Mouse (Mus musculus) cerebellum, adult 2 months (tissue): Measurements from ENCODE around the gene AC161166.1. TPM values are rescaled to one million over a fixed set of nuclear protein-coding genes. Genes with fewer than 3 reads are reported as not detected.
A peak's percentile ranks its signal among the peaks of the same experiment; 100 is the strongest.

Experiments
- DNase-seq, 2 experiments: peaks; one replicate each; pipeline ENCODE4 v3.0.0; 2021
- H3K27ac ChIP-seq: fragments of 200-500 bp; 2 replicates; pipeline ENCODE4 v1.5.1; 2012; ENCODE audit warnings: low read length, control low read depth, inconsistent platforms; ENCODE audit not compliant: insufficient read depth
- H3K27me3 ChIP-seq: fragments of 200-500 bp; 2 replicates; pipeline ENCODE4 v1.6.1; 2012; ENCODE audit warnings: inconsistent platforms, mild to moderate bottlenecking, low read length, moderate library complexity; ENCODE audit not compliant: control insufficient read depth, insufficient read depth
- H3K4me1 ChIP-seq: fragments of 200-500 bp; 2 replicates; pipeline ENCODE4 v1.6.1; 2011; ENCODE audit warnings: low read length; ENCODE audit not compliant: control insufficient read depth, insufficient read depth
- H3K4me3 ChIP-seq: fragments of 200-500 bp; replicated peaks from 2 replicates; pipeline ENCODE3; 2011; ENCODE audit warnings: mild to moderate bottlenecking, low read depth, low read length, control low read depth; ENCODE audit not compliant: insufficient read depth
- CTCF ChIP-seq: fragments of 200-500 bp; IDR thresholded peaks from 2 replicates; pipeline ENCODE4 v1.5.1; 2011; ENCODE audit warnings: low read depth, mild to moderate bottlenecking, control low read depth, low read length, moderate library complexity, borderline replicate concordance; ENCODE audit not compliant: insufficient read depth
- POLR2A ChIP-seq: fragments of 200-500 bp; IDR thresholded peaks from 2 replicates; pipeline ENCODE4 v1.6.1; 2011; ENCODE audit warnings: low read length, control low read depth, borderline replicate concordance; ENCODE audit not compliant: insufficient read depth
- WGBS: fragments of 180-500 bp; shearing (Covaris S2); methylation state at CpG from one replicate; pipeline ENCODE4 v1.1.7; 2018; 5-methylcytosine and 5-hydroxymethylcytosine counted together
- polyA plus RNA-seq: library from polyadenylated mRNA; depleted of rRNA; stranded (reverse); fragments of >200 nt; gene quantifications from 2 replicates; pipeline ENCODE4 v1.2.3, GENCODE M21; 2012; rRNA removed

AC161166.1 gene
- polyA plus RNA-seq, 1 experiment: not detected

DNA sequence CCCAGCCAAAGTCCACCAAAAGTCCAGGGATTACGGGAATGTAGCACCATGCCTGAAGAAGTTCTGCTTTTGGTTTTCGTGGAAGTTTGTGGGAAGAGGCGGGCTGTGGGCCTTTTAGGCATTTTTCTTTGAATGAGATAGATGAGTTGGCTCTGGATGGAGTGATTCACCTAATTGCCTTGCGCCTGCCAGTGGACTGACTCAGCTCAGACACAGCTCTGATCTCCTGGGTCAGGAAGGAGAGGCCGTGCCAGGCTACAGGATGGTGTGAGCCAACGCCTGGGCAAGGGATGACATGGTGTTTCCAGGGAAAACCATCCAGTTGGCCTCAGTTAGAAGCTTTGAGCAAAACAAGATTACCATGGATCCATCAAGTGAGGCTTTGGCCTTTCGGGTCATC lies 41.9 kb downstream of the AC161166.1 start:
- H3K4me1 ChIP-seq: peaks cover 17% of the 10 kb centered on the region
- no peak overlapping the region for H3K4me3 ChIP-seq
- H3K27me3 ChIP-seq: no peaks in the 10 kb centered on the region
- WGBS: 23% methylated on average over 7 of the region's 7 CpGs
- TF ChIP-seq CTCF: no peak
- no peak for TF ChIP-seq POLR2A
- H3K27ac ChIP-seq: no peak overlapping the region
- peak; percentile 73 to 89 for DNase-seq

DNA sequence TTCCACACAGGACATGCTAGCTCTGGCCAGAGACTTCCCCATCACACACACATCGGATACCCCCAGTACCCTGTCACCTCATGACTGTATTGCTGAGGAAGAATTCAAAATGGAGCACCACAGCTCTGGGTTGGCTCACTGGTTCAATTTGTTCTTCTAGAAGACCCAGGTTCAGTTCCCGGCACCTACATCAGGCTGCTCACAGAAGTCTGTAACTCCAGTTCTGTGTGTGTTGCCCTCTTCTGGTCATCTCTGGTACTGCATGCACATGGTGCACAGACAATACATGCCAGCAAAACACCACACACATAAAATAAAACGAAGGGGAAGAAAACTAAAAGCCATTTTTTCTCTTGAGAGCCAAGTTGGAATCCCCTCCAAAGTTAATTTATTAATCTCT lies 43.1 kb downstream of the AC161166.1 start:
- TF ChIP-seq CTCF (peak; percentile 15; the same call in 1 of the 2 replicates), POLR2A (no peak)
- H3K4me1 ChIP-seq: peaks cover 9% of the 10 kb centered on the region
- H3K27me3 ChIP-seq: no peaks in the 10 kb centered on the region
- 82% methylated on average over 3 of the region's 3 CpGs for WGBS
- no peak overlapping the region for H3K4me3 ChIP-seq
- no peak overlapping the region for H3K27ac ChIP-seq
- DNase-seq: no peak

DNA sequence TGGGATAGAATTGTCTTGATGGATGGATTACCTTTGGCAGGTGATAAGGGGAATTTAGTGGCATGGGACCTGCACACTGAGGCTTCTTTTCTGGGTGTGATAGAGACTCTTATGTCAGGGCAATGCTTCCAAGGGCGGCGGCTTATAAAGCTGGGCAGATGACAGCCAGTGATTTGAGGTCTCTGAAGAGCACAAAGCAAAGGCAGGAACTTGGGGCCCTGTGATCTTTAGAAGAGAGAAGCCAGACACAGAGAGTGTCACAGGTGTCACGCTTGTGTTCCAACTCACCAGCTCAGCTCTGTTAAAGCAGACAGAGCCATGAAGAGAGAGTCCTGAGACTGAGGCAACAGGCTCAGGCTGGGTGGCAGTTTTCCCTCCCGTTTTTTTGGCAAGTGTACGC lies 44.4 kb downstream of the AC161166.1 start:
- Histone ChIP-seq H3K4me1 (peaks cover 8% of the 10 kb centered on the region; the same call in 1 of the 2 replicates), H3K27me3 (no peaks in the 10 kb centered on the region), H3K27ac (no peak overlapping the region), H3K4me3 (no peak overlapping the region)
- TF ChIP-seq POLR2A: no peak
- TF ChIP-seq CTCF: no peak
- 75% methylated on average over 5 of the region's 5 CpGs for WGBS
- DNase-seq: no peak

DNA sequence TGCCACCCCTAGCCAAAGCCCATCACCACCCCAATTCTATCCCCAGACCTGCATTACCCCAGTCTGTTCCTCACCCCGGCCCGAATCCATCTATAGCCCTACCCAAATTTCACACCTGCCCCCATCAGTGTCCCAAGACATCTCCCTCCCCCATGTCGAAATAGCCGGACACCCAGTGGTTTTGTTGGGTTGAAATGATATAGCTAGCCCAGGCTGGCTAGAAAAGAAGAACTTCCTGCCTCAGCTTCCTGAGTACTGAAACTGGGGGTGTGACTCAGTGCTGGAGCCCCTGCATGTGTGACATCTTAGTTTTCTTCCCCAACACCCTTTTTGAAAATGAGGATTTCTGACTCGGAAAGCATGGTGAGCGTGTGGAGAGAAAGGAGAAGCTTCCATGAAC lies 45.4 kb downstream of the AC161166.1 start:
- TF ChIP-seq POLR2A (no peak), CTCF (no peak)
- 93% methylated on average over 6 of the region's 6 CpGs for WGBS
- H3K27ac ChIP-seq: no peak overlapping the region
- H3K4me1 ChIP-seq: peaks cover 3% of the 10 kb centered on the region; the same call in 1 of the 2 replicates
- no peaks in the 10 kb centered on the region for H3K27me3 ChIP-seq
- DNase-seq: no peak
- H3K4me3 ChIP-seq: no peak overlapping the region

DNA sequence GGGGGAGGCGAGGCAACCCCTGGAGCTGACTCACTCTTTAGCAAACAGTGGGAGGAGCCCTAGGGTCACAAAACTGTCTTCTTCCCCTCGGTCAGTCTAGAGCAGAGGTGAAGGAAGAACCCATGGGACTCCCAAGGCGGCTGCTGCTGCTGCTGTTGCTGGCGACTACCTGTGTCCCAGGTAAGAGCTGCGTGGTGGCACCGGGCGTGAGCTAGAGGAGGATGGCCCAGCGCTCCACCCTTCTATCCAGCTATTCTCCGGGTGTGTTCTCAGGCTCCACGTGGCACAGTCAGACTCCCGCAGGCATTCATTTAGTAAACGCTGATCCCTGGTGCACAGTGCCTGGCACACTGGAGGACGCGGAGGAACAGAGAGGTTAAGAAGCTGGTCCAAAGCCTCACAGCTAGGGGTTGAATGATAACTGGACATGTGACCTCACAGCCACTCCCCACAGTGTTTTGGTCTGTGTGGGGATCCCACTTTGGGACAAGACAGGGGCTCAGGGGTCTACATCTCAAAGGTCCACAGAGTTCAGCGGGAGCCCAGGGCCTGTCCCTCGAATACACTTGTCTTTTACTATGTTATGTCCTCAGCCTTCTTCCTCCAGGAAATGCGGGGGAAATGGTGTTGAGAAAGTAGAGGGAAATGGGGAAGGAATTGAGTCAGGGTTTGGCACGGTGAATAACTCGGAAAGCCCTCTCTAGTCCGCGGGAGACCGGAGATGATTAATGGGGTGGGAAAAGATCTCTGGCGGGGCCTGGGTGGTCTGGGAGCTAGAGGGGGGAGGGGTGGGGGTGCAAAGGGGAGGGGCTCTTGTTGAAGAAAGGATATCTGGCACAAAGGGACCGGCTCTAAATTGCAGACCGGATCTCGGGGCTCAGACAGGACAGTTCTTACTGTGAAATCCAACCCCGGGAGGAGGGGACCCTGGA lies 49.6 kb downstream of the AC161166.1 start, which contains the start of gene Plaur:
Gene Plaur (plus strand): TSS at position 97 of the 932 bp plus-strand sequence.
- H3K4me3 ChIP-seq: no peak within 1 kb of the TSS
- H3K4me1 ChIP-seq: no peaks in the 10 kb centered on the region
- H3K27ac ChIP-seq: no peak within 1 kb of the TSS; the same call in 1 of the 2 replicates
- TF ChIP-seq CTCF (no peak), POLR2A (no peak)
- no peaks in the 10 kb centered on the region for H3K27me3 ChIP-seq
- 8% methylated on average over 27 of the region's 27 CpGs for WGBS
- DNase-seq: no peak

DNA sequence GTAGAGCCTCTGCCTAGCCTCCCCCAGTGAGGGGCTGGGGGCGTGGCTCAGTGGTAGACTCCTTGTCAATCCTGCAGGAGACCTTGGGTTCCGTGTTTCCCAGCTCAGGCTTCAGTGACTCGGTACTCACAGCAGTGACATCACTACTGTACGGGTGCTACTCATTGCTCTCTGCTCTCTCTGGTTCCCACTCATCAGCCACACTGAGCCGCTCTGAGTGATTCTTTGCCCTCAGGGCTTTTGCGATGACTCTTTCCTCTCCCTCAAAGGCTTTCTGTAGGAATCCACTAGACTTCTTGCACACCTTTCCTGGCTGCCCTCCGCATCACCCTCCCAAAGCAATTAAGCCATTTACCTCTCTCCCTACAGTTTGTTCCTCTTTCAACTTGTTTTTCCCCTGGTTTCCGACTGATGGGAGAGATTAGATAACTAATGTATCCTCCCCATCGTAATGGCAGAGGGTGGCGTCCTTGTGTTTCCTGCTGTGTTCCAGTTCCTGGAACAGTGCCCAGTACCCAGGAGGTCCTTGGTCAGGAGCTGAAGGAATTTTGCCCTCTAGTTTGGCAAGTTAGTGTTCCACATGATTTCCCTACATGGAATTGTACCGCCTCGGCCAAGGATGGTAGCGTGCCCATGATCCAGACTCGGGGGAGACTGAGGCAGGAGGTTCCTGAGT lies 50.7 kb downstream of the AC161166.1 start:
- TF ChIP-seq POLR2A: no peak
- TF ChIP-seq CTCF: no peak
- 51% methylated on average over 14 of the region's 14 CpGs for WGBS
- Histone ChIP-seq H3K27ac (no peak overlapping the region), H3K27me3 (no peaks in the 10 kb centered on the region), H3K4me3 (no peak overlapping the region), H3K4me1 (no peaks in the 10 kb centered on the region)
- no peak for DNase-seq

Other genes starting within 250 kb of the AC161166.1 start
- gene Zfp93, start 242.0 kb downstream of the AC161166.1 start, polyA plus RNA-seq: 8.8 and 9.2 TPM in 2 replicates
- gene Zfp61, start 211.2 kb downstream of the AC161166.1 start, polyA plus RNA-seq: 33.0 and 36.4 TPM in 2 replicates
- 18.2 and 18.3 TPM in 2 replicates for gene Zfp94, start 195.8 kb downstream of the AC161166.1 start, polyA plus RNA-seq
- 0.22 and 0.39 TPM in 2 replicates for gene Tescl, start 178.5 kb downstream of the AC161166.1 start, polyA plus RNA-seq
- gene Lypd5, start 163.3 kb downstream of the AC161166.1 start, polyA plus RNA-seq: not detected in 2 replicates
- gene Kcnn4, start 142.2 kb downstream of the AC161166.1 start, polyA plus RNA-seq: 0.49 and 0.59 TPM in 2 replicates
- 89.3 and 95.5 TPM in 2 replicates for gene Smg9, start 112.8 kb downstream of the AC161166.1 start, polyA plus RNA-seq
- not detected in 2 replicates for gene Irgc1, start 60.2 kb downstream of the AC161166.1 start, polyA plus RNA-seq
- gene Plaur, start 50.0 kb downstream of the AC161166.1 start, polyA plus RNA-seq: 0.79 and 0.97 TPM in 2 replicates
- gene Cadm4, start 30.4 kb downstream of the AC161166.1 start, polyA plus RNA-seq: 285 and 312 TPM in 2 replicates
- gene Zfp428, start 5.4 kb downstream of the AC161166.1 start, polyA plus RNA-seq: 68.5 and 68.6 TPM in 2 replicates
- gene Irgq, start 18.2 kb upstream of the AC161166.1 start, polyA plus RNA-seq: 37.0 and 38.3 TPM in 2 replicates
- gene Pinlyp, start 33.7 kb upstream of the AC161166.1 start, polyA plus RNA-seq: not detected in 2 replicates
- gene Xrcc1, start 33.8 kb upstream of the AC161166.1 start, polyA plus RNA-seq: 46.2 and 51.3 TPM in 2 replicates
- gene Ethe1, start 75.1 kb upstream of the AC161166.1 start, polyA plus RNA-seq: 25.7 and 28.0 TPM in 2 replicates
- 1.4 TPM in 2 replicates for gene Zfp575, start 75.2 kb upstream of the AC161166.1 start, polyA plus RNA-seq
- 0.18 TPM in 1 of 2 replicates, not detected in the other for gene Phldb3, start 98.3 kb upstream of the AC161166.1 start, polyA plus RNA-seq
- gene Lypd3, start 124.1 kb upstream of the AC161166.1 start, polyA plus RNA-seq: 0.08 TPM in 1 of 2 replicates, not detected in the other
- not detected in 2 replicates for gene Tex101, start 164.2 kb upstream of the AC161166.1 start, polyA plus RNA-seq
- not detected in 2 replicates for gene BC049730, start 196.8 kb upstream of the AC161166.1 start, polyA plus RNA-seq
- not detected in 2 replicates for gene Gm4763, start 214.5 kb upstream of the AC161166.1 start, polyA plus RNA-seq
- gene Cd177, start 247.9 kb upstream of the AC161166.1 start, polyA plus RNA-seq: 0.11 and 0.17 TPM in 2 replicates